Mouse (Mus musculus) neural tube, embryonic 13.5 days (tissue): ENCODE data around the gene Olfr965. TPM values are rescaled to one million over a fixed set of nuclear protein-coding genes. Genes with fewer than 3 reads are reported as not detected.
"Not testable (repeated sequence)": the region's sequence is repeated elsewhere in the genome, so short reads cannot be mapped to it uniquely, and the experiment has no call there.

Experiments used
- ATAC-seq: fragments of 200-750 bp; cut with Nextera tagmentation; 2 replicates; pipeline ENCODE4 v1.8.0; 2017; ENCODE audit warnings: low read depth, mild to moderate bottlenecking, moderate TSS enrichment, moderate library complexity
- H3K27ac ChIP-seq: fragments of 300-500 bp; sonication (generic); replicated peaks from 2 replicates; pipeline ENCODE4 v1.5.1; 2015; ENCODE audit warnings: moderate library complexity, mild to moderate bottlenecking, inconsistent platforms
- H3K27me3 ChIP-seq: fragments of 300-500 bp; sonication (generic); 2 replicates; pipeline ENCODE4 v1.6.1; 2015; ENCODE audit warnings: mild to moderate bottlenecking, inconsistent platforms
- H3K36me3 ChIP-seq: fragments of 300-500 bp; sonication (generic); 2 replicates; pipeline ENCODE4 v1.6.1; 2015; ENCODE audit warnings: mild to moderate bottlenecking, inconsistent platforms
- H3K4me1 ChIP-seq: fragments of 300-500 bp; sonication (generic); replicated peaks from 2 replicates; pipeline ENCODE4 v1.6.1; 2015; ENCODE audit warnings: inconsistent platforms
- H3K4me2 ChIP-seq: fragments of 300-500 bp; sonication (generic); 2 replicates; pipeline ENCODE4 v1.6.1; 2015; ENCODE audit warnings: inconsistent platforms, mild to moderate bottlenecking, moderate library complexity
- H3K4me3 ChIP-seq: fragments of 300-500 bp; sonication (generic); 2 replicates; pipeline ENCODE4 v1.5.1; 2015; ENCODE audit warnings: mild to moderate bottlenecking, inconsistent platforms
- H3K9ac ChIP-seq: fragments of 300-500 bp; sonication (generic); 2 replicates; pipeline ENCODE4 v1.6.1; 2015; ENCODE audit warnings: moderate library complexity, mild to moderate bottlenecking, inconsistent platforms
- H3K9me3 ChIP-seq: fragments of 300-500 bp; sonication (generic); 2 replicates; pipeline ENCODE4 v1.6.1; 2016; ENCODE audit warnings: inconsistent platforms
- WGBS: fragments of 180-500 bp; shearing (Covaris S2); methylation state at CpG from one replicate; pipeline ENCODE4 v1.1.7; 2015; 5-methylcytosine and 5-hydroxymethylcytosine counted together
- polyA plus RNA-seq: library from polyadenylated mRNA; unstranded; fragments of >200 nt; fragmentation: Nextera tagmentation; extraction: Ambion mirVana; gene quantifications from 2 replicates; pipeline ENCODE4 v1.2.1, GENCODE M21; 2015

The Olfr965 gene
- polyA plus RNA-seq: not detected in 2 replicates

DNA sequence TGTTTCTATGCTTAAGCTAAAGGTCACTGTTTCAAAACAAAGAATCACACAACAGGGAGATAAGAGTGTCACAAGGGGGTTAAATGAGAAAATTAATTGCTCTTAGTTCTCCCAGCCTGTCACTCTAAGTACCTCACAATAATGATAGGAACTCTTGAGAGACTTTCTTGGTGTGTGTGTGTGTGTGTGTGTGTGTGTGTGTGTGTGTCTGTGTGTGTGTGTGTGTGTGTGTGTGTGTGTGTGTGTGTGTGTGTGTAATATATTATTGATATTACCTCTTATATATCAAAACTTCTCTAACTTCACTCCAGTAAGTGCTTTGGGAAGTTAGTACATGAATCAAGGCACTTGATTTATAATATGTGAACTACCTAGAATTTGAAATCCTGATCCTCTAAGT is at the start of gene Olfr965:
Olfr965 (plus strand) TSS at position 301 of the 400 bp plus-strand sequence.
- H3K9ac ChIP-seq: no peak within 1 kb of the TSS
- no peaks in the 10 kb centered on the region for H3K36me3 ChIP-seq
- no peak within 1 kb of the TSS for H3K4me3 ChIP-seq
- ATAC-seq: no peak
- H3K27me3 ChIP-seq: no peaks in the 10 kb centered on the region
- H3K4me2 ChIP-seq: no peak within 1 kb of the TSS
- H3K27ac ChIP-seq: no peak within 1 kb of the TSS
- no peaks in the 10 kb centered on the region for H3K9me3 ChIP-seq
- no peaks in the 10 kb centered on the region for H3K4me1 ChIP-seq

DNA sequence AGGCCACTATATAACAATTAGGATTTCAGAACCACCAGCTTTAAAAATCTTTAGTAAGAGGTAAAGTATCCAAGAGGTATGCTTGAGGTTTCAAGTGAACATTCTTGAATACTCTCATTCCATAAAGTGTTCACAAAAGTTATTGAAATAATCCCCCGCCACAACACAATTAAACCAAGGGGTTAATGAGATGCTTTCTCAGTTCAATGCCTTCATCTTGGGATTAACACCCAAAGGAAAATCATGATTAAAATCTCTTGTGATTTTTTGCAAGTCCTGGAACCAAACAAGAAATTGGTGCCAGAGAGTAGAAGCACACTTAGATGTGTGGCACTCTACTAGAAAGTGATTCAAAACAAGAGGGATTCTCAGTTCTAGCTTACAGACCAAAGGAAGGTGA is 44.2 kb upstream of the Olfr965 start, which contains the start of gene Olfr963:
Olfr963 (plus strand) TSS at position 301 of the 400 bp plus-strand sequence.
- Histone ChIP-seq H3K27ac (no peak within 1 kb of the TSS), H3K27me3 (no peaks in the 10 kb centered on the region), H3K36me3 (no peaks in the 10 kb centered on the region), H3K4me3 (no peak within 1 kb of the TSS), H3K9ac (no peak within 1 kb of the TSS), H3K4me1 (no peaks in the 10 kb centered on the region), H3K4me2 (no peak within 1 kb of the TSS), H3K9me3 (no peaks in the 10 kb centered on the region)
- ATAC-seq: no peak
- WGBS: 79% methylated on average over 1 of the region's 1 CpGs

DNA sequence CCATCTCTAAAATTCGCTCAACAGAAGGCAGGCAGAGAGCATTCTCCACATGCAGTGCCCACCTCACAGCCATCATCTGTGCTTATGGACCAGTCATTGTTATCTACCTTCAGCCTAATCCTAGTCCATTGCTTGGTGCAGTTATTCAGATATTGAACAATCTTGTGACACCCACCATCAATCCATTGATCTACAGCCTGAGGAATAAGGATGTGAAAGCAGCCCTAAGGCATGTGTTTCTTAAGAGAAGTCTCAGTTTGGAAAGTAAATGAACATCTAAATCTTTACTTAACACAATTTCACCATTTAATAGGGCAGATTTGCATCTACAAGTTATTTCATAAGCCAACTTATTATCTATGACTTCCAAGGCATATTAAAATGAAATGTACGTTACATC is 41.4 kb upstream of the Olfr965 start:
- Histone ChIP-seq H3K9ac (no peak overlapping the region), H3K4me3 (no peak overlapping the region), H3K4me2 (no peak overlapping the region), H3K36me3 (no peaks in the 10 kb centered on the region), H3K27ac (no peak overlapping the region), H3K27me3 (no peaks in the 10 kb centered on the region), H3K9me3 (no peaks in the 10 kb centered on the region), H3K4me1 (no peaks in the 10 kb centered on the region)
- no peak for ATAC-seq
- WGBS: 85% methylated on average over 2 of the region's 2 CpGs

DNA sequence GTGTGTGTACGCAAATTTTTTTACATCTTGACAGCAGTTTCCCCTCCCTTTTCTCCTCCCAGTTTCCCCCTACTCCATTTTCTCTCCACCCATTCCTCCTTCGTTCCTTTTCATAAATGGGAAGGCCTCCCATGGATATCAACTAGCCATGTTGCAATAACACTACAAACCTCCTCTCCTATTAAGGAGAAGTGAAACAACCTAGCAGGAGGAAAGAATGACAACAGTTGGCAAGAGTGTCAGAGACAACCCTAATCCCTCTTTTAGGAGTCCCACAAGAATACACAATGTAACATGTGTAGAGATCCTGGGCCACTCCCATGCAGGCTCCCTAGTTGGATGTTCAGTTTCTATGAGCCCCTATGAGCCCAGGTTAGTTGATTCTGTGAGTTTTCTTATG is 36.3 kb upstream of the Olfr965 start:
- Histone ChIP-seq H3K9ac (no peak overlapping the region), H3K4me3 (no peak overlapping the region), H3K27ac (no peak overlapping the region), H3K27me3 (no peaks in the 10 kb centered on the region), H3K4me1 (no peaks in the 10 kb centered on the region), H3K9me3 (no peaks in the 10 kb centered on the region), H3K4me2 (no peak overlapping the region), H3K36me3 (no peaks in the 10 kb centered on the region)
- WGBS: 83% methylated on average over 2 of the region's 2 CpGs
- no peak for ATAC-seq

DNA sequence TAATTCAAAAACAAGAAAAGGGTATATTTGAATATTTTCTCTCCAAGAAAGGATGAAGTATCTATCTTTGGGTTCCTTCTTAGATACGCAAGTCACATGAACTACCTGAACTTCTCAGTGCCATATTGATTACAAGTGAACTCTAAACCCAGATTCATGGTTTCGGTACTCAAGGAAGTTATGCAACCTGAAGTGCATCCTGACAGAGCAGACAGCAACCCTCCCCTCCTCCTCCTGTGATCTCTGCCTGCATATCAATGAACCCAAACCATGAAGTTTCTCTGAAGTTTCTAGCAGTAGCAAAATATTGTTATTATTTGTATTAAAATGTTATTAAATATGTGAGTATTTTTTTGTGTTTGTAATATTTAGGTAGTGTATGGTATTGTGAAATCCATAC is 32.6 kb upstream of the Olfr965 start:
- 98% methylated on average over 2 of the region's 2 CpGs for WGBS
- no peak for ATAC-seq
- no peaks in the 10 kb centered on the region for H3K27me3 ChIP-seq
- H3K9me3 ChIP-seq: no peaks in the 10 kb centered on the region
- H3K4me1 ChIP-seq: no peaks in the 10 kb centered on the region
- H3K36me3 ChIP-seq: no peaks in the 10 kb centered on the region
- H3K27ac ChIP-seq: no peak overlapping the region
- H3K4me3 ChIP-seq: no peak overlapping the region
- H3K4me2 ChIP-seq: no peak overlapping the region
- H3K9ac ChIP-seq: no peak overlapping the region

DNA sequence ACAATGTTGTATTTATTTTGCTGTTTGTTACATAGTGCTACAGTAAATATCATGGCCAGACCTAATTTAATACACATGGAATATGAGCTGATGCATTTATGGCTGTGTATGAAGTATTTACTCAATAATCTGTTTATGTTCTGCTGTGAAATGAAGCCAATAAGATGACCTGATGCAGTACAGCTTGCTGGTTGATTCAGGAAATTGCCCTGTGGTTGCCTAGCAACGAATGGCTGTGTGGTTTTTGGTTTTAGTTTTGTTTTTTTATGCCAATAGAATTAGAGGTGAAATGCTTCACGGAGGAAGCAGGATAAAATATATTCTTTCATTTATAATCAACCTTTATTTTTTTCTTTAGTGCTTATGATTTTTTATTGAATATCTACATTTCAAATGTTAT is 31.9 kb upstream of the Olfr965 start:
- Histone ChIP-seq H3K9me3 (no peaks in the 10 kb centered on the region), H3K4me1 (no peaks in the 10 kb centered on the region), H3K36me3 (no peaks in the 10 kb centered on the region), H3K4me3 (no peak overlapping the region), H3K27me3 (no peaks in the 10 kb centered on the region), H3K4me2 (no peak overlapping the region), H3K27ac (no peak overlapping the region), H3K9ac (no peak overlapping the region)
- WGBS: 63% methylated on average over 2 of the region's 2 CpGs
- ATAC-seq: no peak; the same call in 1 of the 2 replicates

DNA sequence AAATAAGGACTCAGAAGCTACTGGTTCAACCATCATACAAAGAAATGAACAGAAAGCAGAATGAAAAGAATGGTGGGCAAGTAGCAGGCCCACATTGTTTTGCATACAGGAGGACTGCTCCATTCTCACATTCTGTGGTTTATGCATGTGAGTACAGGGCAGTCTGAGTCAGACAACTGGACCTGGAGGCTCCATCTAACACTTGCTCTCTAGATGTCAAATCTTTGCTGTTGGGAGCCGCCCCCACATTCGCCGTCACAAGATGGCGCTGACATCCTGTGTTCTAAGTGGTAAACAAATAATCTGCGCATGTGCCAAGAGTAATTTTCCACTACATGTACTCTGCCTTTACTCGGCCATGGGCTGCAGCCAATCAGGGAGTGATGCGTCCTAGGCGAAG is 10.0 kb upstream of the Olfr965 start:
- H3K4me1 ChIP-seq, H3K4me2 ChIP-seq, H3K27ac ChIP-seq, H3K4me3 ChIP-seq, H3K36me3 ChIP-seq, H3K9me3 ChIP-seq, ATAC-seq, H3K27me3 ChIP-seq, H3K9ac ChIP-seq: not testable (repeated sequence)
- 89% methylated on average over 7 of the region's 8 CpGs for whole genome bisulfite sequencing

DNA sequence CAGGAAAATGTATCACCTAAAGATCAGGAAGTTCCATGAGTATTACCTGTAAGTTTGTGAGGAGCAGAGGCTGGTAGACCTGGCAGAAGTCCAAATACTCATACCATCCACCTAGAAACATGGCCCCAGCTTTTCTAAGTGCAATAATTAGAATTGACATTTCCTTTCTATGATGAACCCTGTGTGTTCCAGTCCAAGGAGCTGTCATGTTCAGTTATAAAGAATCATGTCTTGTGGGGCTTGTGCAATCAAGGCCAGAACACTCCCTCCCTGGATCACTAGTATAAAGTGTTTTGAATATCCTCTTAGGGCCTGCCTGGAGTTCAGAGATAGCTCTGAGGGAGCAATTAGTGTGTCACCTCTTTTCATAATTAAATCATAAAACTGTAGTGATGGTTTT is 4.1 kb upstream of the Olfr965 start, which contains the start of gene Olfr149:
Olfr149 (minus strand) TSS at position 101 of the 400 bp plus-strand sequence.
- Histone ChIP-seq H3K4me2 (no peak within 1 kb of the TSS), H3K9me3 (no peaks in the 10 kb centered on the region), H3K9ac (no peak within 1 kb of the TSS), H3K4me3 (no peak within 1 kb of the TSS), H3K4me1 (no peaks in the 10 kb centered on the region), H3K27me3 (no peaks in the 10 kb centered on the region), H3K36me3 (no peaks in the 10 kb centered on the region), H3K27ac (no peak within 1 kb of the TSS)
- ATAC-seq: no peak

DNA sequence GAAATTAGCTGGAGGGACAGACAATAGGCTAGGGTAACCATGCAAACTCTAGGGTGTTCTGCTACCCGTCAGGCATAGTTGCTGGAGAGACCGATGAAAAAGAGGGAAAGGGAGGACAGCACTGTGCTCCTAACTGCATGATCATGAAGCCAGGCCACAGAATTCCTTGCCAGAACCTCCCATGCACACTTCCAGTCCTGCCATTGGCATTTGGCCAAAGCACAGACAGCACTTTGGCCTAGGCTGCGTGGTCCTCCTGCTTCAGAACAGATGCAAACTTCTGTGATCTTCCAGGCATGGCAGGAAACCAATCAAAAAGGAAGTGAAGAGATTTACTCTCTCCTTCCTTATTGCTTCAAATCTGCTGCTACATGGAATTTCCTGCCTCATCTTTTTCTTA is 2.2 kb upstream of the Olfr965 start:
- no peaks in the 10 kb centered on the region for H3K36me3 ChIP-seq
- no peaks in the 10 kb centered on the region for H3K9me3 ChIP-seq
- no peaks in the 10 kb centered on the region for H3K27me3 ChIP-seq
- no peak overlapping the region for H3K9ac ChIP-seq
- H3K4me2 ChIP-seq: no peak overlapping the region
- 73% methylated on average over 3 of the region's 3 CpGs for WGBS
- H3K4me3 ChIP-seq: no peak overlapping the region
- no peaks in the 10 kb centered on the region for H3K4me1 ChIP-seq
- no peak for ATAC-seq
- no peak overlapping the region for H3K27ac ChIP-seq

DNA sequence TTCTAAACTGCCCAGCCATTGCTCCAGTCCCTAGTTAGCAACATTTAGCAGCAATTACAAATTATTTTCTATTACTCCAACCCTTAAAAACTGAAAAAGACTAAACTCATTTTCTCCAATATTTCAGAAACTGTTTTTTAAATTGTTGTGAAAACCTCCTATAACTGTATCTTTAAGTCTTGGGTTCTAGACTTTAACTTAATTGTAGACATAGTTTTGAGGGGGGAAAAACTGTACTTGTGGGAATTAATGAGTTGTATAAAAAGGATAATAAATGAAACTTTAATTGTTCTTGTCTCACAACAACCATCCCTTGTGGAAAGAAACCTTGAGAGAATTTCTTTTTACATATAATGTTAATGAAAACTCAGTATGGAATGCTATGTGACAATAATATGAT is 19.5 kb downstream of the Olfr965 start, which contains the start of gene Olfr150:
Olfr150 (plus strand) TSS at position 301 of the 400 bp plus-strand sequence.
- Histone ChIP-seq H3K27ac (no peak within 1 kb of the TSS), H3K9me3 (no peaks in the 10 kb centered on the region), H3K9ac (no peak within 1 kb of the TSS), H3K4me1 (no peaks in the 10 kb centered on the region), H3K27me3 (no peaks in the 10 kb centered on the region), H3K4me2 (no peak within 1 kb of the TSS), H3K36me3 (no peaks in the 10 kb centered on the region), H3K4me3 (no peak within 1 kb of the TSS)
- ATAC-seq: no peak

DNA sequence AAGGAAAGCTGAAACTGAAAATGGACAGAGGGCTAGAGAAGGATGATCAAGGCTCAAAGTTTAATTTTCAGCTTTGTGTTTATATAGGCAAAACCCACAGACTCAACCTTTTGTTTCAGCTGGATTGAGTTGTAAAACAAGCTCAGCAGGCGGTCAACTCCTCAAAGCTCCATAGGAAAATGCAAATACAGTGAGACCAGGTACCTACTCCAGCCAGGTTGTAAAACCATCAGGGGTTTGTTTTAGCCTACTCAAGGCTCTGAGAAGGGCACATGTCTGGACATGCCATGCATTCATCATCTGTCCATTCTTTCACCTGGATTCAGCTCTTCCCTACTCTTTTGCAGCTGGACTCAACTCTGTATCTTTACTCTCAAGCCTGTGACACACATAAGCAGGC is 29.6 kb downstream of the Olfr965 start:
- WGBS: 89% methylated on average over 1 of the region's 1 CpGs
- H3K4me2 ChIP-seq: no peak overlapping the region
- no peak for ATAC-seq

DNA sequence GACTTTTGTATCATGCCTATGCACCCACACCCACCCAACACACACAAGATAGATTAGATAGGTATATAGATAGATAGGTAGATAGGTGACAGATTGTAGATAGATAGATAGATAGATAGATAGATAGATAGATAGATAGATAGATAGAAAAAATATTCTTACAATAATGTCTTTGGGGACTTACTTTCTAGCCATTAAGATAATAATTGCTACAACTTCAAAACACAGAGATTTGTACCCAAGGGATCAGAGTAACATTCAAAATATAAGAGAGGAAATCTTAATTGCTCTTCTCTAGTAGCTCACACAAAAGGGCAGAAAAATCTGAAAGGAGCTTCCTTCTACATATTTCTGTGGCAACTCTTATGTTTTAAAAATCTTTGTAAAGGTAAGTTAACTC is 34.8 kb downstream of the Olfr965 start, which contains the start of gene Olfr967:
Olfr967 (plus strand) TSS at position 301 of the 400 bp plus-strand sequence.
- H3K27ac ChIP-seq: no peak within 1 kb of the TSS
- H3K27me3 ChIP-seq: no peaks in the 10 kb centered on the region
- H3K4me3 ChIP-seq: no peak within 1 kb of the TSS
- no peaks in the 10 kb centered on the region for H3K4me1 ChIP-seq
- ATAC-seq: no peak
- no peak within 1 kb of the TSS for H3K4me2 ChIP-seq
- H3K36me3 ChIP-seq: no peaks in the 10 kb centered on the region
- H3K9ac ChIP-seq: no peak within 1 kb of the TSS
- no peaks in the 10 kb centered on the region for H3K9me3 ChIP-seq

More for the DNA sequence above, 29.6 kb downstream of the Olfr965 start:
- Histone ChIP-seq H3K9ac (no peak overlapping the region), H3K27ac (no peak overlapping the region), H3K9me3 (no peaks in the 10 kb centered on the region), H3K4me3 (no peak overlapping the region), H3K36me3 (no peaks in the 10 kb centered on the region), H3K4me1 (no peaks in the 10 kb centered on the region), H3K27me3 (no peaks in the 10 kb centered on the region)

DNA sequence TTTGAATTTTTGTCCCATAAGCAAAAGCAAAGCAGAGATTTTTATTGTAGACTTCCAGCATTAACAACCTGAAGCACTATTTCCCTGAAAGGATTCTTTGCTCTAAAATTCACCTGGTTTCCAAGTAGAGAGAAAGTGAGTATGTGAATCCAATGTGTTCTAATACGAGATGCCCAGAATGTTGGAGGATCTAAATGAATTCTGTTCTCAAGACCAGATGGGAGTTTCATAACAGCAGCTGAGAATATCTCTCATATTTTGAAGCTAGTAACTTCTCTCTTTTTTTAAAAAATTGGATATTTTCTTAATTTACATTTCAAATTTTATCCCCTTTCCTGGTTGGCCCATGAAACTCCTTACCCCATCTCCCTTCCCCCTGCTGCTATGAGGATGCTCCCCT is 35.3 kb downstream of the Olfr965 start:
- Histone ChIP-seq H3K36me3 (no peaks in the 10 kb centered on the region), H3K9me3 (no peaks in the 10 kb centered on the region), H3K27ac (no peak overlapping the region), H3K4me1 (no peaks in the 10 kb centered on the region), H3K4me3 (no peak overlapping the region), H3K4me2 (no peak overlapping the region), H3K27me3 (no peaks in the 10 kb centered on the region), H3K9ac (no peak overlapping the region)
- WGBS: 82% methylated on average over 1 of the region's 1 CpGs
- no peak for ATAC-seq
